Mouse (Mus musculus) CD4-positive helper T cell, adult 2 months (primary cell): ENCODE results near the gene Bcl2l14.
A peak's percentile ranks its signal among the peaks of the same experiment; 100 is the strongest.

Source experiments
- DNase-seq: peaks from one replicate; pipeline ENCODE4 v3.0.0-alpha.2; 2012; ENCODE audit warnings: low read depth, missing footprints, low spot score

The Bcl2l14 gene

DNA sequence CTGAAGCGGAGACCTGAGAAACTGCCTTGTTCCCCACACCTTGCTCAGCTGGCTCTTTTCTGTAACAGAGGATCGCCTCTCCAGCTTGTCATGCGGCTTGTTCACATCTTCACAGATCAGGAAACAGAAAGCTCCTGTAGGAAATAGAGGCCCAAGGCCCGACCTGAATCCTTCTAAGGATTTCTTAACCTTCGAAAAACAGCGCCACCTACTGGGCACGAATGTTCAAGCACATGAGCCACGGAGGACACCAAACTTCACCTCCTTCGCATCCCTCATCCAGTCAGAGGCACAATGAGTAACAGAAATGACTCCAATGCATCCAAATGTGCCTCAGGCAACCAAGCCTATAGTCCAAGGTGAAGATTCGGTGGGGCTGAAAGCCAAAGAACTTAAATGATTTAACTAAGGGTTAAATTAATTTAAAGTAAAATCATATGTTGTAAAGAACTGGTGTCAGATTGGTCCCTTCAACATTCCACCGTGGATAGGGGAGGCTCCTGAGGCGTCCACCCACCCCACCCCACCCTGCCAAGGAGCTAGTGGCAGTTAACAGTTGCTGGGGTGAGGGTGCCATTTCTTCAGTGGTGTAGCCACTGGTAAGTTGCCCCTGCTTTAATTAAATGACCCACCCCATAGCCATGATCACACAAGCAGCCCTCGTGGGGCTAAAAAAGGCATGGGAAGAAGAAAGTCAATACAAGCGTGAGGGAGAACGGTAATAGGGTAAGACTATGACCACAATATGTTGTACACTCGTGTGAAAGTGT, 7.0 kb downstream of the Bcl2l14 start:
- DNase-seq: peak; percentile 69

DNA sequence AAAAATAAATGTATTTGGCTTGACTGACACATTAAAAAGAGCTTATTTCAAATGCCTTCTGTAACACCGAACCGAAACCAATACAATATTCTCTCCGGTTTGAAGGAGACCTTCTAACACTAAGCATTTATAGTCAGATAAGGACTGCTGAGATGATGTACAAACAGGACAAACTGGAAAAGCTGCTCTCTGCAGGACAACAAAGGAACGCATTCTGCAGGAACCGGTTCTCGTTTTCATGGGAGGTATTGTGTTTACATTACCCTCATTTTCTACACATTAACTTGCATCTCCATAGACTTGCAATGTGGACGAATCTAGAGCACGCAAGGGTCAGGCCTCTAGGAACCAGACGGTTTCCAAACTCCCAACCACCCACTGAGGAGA, 7.6 kb downstream of the Bcl2l14 start:
- no peak for DNase-seq

DNA sequence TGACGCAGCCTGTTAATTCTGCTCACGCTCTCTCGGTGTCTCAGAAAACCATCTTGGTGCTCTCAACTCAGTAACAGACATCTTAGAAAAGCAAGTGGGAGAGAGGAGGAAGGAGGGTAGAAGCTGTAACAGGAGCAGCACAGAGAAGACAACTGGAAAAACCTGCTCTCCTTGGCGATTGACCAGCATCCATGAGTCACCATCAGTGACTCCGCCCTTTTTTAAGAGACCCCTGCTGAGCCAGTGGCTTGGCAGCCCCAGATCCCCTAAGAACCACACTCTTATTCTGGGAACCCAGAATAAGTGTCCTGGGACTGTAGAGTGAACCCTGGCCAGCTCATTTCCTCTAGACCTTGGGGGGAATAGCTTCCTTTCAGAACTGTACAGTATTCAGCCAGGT, 11.1 kb downstream of the Bcl2l14 start:
- DNase-seq: no peak

DNA sequence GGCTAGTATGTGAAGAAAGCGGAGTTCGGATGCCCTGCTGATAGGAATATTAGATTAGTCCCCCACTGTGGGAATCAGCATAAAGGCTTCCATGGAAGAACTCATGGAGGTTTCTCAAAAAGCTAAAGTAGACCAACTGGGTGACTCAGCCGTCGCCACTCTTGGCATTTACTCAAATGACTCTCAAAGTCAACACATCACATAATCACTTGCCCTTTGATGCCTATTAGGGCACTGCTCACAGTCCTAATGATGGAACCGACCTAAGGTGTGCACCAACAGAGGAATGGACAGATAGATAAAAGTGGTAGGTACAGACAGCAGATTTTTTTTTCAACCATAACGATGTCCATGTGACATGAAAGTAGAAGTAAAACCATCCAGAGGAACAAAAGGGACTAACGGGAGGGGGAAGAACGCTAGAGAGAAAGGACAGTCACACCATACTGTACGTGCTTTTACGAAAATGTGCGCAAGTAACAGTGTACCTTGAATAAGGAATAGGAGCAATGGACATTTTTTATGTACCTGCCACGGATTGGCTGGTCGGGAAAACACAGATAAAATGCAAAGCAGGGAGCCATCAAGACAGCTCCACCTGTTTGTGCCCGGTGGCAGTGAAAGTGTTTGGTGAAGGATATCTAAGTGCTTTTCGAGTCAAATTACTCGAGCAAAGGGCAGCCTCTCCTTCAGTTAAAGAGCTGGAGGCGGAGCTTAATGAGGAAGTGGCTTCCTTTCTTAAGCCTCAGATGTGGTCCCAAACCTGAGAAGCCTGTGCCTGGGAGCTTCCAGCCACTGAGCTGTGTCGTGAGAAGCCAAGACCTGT, 17.8 kb downstream of the Bcl2l14 start:
- peak; percentile 81 for DNase-seq

DNA sequence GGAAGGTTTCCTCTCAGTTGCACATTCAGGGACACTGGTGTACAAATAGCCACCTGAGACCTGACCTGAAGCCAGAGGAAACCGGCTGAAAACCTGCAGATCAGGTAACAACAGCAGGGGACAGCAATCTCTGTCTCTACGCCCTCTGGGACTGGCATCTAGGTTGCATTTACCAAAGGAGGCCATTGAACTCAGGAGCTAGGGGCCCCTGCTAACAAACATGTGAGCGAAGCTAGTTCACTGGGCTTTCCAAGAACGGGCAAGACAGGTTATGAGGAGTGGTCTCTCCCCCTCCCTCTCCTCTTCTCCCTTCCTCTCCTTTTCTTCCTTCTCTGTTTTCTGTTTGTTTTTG, 18.4 kb downstream of the Bcl2l14 start:
- no peak for DNase-seq

DNA sequence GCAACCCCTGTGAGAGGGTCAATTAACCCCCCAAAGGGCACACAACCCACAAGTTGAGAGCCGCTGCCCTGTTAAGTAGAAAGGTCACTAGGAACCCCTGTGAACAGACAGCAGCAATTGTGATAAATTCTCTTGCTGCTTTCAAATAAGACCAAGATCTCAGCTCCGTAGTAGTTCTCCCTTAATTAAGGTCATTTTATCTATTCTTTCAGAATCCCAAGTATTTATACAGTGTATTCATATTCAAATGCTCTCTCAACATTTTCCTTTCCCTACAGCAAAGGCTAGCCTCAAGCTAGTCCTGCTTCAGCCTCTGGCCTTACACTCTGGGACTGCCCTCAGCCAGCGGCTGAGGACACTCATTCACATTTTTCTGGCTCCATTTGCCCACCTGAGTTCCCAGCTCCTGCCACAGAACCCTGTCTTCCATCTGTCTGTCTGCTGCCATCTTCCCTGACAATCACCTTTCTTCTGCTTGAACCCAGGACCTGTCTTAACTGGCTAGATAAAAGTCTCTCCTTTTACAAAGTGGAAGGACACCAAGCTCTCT, 20.5 kb downstream of the Bcl2l14 start:
- no peak for DNase-seq

DNA sequence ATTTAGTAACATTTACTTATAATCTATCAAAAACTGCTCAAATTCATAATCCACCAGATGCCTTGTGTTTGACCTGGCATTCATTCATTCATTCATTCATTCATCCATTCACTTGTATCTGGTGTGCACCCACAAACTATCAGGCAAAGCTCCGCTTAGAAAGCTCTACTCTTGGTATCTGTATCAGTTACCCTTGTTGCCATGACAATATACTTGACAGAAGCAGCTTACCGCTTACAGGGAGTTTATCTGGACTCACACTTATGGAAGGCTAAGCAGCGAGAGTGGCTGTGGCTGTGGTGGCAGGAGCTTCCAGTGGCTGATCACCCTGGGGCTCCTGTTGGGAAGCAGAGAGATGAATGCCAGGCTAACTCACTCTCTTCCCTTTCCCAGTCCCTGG, 21.8 kb downstream of the Bcl2l14 start:
- no peak for DNase-seq

DNA sequence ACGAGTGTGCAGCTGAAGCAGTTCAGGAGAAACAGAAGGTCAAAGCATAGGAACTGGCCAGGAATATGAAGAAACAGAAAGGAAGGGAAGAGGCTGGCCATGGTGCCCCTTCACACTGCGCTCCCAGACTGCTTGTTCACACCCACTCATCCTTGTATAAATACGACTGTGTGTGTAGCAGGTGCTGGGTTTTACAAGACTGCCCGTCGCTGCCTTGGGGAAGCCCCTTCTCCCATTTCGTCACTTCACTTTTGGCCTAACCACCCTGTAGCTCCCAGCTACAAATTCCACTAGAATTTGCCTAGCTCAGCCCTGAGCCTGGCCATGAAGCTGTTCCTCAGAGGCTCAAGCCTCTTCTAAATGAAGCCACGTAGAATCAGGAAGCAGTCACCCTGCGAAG, 24.3 kb downstream of the Bcl2l14 start:
- no peak for DNase-seq

DNA sequence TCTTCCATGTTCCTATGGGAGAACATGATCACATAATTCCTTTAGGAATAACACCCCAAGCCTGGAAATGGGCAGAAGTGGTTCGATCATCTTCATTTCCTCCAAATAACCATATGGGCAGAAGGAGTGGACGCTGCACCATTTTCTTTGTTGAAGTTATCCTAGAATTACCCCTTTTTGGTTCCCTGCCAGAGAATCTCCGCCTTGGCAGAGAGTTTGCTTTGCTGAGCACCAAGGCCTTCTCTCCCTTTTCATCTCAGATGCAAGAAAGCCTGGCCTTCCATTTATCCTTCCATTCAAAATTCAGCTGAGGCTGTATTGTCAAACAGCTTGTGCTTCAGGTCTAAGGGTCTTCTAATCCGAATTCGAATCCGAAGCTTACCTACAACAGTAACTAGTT, 25.8 kb downstream of the Bcl2l14 start:
- no peak for DNase-seq

DNA sequence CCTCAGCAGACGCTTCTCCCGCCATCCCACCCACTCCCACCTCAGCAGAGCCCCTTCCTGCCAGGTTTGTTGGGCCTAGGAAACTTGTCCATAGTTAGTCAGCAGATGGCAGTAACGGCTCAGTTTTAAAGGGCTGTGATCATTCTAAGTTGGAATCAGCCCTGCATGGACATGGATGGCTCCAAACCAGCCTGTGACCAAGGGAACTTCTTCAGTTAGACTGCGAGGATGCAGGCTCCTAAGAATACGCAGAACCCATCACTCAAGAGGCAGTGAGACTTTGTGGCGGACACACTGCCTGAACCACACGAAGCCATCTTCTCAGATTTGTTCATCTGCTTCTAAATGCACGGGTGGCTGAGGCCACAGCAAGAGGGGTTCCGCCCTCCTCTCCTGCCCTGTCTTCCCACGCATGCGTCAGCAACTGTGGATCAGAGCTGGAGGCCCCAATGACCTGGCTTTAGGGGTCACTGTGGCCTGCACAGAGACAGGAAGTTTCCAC, 29.1 kb downstream of the Bcl2l14 start:
- peak; percentile 37 for DNase-seq

DNA sequence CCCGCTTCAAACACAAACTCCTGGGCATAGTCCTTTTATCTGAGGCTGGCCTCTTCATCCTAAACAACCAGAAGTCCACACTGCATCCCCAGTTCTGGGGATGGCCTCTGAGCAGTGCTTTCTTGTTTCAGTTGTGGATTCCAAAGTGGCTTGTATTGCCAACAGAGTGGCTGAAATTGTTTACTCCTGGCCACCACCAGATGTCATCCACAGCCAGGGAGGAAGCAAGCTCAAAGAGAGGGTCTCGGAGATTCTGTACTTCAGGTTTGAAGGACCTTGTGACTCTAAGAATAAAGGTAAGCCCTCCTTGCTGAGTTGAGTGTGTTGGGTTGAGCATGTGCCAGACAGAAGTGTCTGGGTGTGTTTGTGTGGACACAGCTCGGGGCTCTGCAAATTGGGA, 31.0 kb downstream of the Bcl2l14 start:
- no peak for DNase-seq

DNA sequence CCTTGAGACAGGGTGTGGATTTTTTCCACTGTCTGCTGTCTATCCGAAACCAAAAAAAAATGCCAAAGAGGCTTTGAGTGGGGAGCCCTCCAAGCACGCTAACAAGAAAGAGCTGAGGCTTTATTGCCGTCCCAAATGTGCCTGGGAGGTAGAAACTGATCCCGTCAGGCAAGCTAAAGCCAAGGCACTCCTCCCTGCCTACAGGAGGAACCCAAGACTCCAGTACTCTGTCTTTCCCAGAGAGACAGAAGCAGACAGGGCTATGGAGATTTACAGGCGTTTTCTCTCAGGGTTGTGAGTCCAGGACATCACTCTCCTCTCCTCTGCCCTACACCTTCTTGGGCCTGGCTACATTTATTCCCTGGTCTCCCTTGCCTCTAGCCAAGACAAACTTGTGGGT, 32.3 kb downstream of the Bcl2l14 start:
- DNase-seq: no peak

DNA sequence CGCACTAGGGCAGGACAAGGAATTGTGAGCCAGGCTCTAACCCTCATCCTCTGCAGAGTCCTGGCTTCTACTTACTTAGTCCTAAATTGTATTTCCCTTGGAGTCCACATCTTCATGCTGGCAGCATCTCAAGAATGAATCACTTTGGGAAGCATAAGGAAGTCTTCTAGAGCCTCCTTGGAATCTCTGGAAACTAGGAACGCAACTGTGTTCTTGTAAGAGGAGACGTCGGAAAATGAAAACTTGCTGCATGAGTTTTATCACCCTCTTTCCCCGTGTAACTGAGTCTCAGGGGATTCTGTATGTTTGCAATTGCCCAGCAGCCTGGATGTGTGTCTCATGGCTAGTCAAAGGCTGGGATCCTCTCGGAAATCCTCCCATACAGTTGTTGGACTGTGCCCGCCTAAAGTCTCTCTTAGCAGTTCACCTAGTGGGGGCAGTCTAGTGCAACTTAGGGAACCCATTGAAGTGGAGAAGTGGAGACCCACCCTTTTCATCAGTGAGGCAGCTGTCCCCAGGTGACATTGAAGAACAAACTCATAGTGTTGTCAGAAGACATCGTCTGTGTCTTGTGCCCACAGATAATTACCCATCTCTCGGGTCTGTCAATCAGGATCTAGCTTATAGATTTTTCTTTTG, 34.2 kb downstream of the Bcl2l14 start:
- DNase-seq: no peak

DNA sequence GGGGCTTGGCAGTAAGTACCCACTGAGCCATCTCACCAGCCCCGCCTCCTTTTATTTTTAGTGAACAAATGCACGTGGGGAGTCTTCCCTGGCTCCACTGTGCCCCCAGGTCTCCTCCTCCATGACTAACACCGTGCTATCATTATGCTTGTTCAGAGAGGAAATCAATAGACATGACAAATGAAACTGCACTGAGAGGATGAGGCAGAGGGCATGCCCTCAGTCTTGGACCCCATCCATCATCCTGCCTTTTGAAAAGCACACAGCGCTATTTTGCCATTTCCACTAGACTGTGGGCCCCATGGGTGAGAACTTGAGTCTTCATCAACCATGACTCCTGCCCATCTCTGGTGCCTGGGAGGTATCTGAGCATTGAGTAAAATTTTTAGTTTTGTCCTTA, 35.5 kb downstream of the Bcl2l14 start:
- no peak for DNase-seq

DNA sequence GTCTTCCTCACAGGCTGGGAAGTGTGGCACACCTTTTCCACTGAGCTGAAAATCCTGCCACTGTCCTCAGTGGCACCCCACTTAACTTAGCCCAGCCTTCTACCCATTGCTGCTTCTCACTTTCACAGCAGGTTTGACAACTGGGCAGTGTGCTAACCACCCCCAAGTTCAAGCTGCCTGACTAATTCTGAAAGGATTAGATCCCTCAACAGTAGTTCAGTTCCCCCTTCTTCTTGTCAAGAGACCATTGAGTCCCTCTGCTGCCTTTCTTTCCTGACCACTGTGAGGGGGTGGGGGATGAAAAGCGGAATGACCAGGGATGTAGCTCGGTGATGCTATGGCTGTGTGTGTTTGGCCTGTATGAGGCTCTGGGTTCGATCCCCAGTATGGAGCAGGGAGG, 37.2 kb downstream of the Bcl2l14 start:
- DNase-seq: no peak

DNA sequence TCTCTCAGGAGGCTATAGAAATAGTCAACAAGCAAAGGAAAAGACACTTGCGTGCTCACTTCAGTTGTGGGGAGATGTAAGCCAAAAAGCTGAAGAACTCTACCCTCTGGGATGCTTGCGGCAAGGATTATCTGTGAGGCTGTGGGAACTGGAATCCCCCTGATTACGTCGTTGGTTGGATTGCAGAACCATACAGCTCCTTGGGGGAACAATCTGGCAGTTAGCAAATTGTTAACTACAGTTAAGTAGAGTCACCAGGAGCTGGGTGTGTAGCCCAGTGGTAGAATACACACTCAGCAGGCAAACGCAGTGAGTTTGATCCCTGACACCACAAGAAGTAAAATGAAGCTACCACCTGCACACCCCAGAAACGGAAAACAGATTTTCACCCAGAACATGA, 37.9 kb downstream of the Bcl2l14 start:
- DNase-seq: no peak

DNA sequence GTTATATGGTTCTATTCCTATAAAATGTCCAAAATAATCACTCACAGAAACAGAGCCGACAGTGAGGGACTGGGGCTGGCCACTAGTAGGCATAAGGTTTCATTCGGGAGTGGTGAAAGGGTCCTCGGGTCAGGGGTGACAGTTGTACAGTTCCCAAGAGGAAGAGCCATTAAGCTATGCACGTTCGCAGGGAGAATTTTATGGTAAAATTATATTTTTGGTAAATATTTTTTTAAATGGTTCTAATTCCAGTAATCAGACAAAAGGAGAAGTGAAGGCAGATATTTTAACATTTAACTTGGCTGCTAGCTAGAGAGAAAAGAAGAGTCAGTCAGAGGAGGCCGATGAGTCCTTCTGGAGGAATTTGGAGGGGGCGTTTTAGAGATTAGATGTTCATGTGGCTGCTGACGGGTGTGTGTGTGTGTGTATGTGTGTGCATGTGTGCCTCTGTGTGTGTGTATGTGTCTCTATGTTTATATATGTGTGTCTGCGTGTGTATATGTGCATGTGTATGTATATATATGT, 38.8 kb downstream of the Bcl2l14 start:
- DNase-seq: no peak

DNA sequence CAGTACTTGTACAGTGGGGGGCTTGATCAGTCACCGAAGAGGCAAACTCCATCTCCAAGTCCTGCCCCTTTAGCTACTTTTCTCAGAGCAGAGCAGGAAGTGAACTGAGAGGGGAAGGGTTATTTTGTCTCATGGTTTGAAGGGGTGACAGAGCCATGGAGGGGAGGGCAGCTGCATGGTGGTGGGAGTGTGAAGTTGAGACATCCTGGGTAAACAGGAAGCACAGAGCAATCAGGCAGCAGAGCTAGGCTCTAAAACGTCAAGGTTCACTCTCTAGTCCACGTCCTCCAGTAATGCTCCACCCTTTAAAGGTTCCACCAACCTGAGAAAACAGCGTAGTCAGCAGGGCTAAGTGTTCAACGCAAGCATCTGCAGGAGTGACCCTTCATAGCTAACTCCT, 40.8 kb downstream of the Bcl2l14 start:
- peak; percentile 13 for DNase-seq

DNA sequence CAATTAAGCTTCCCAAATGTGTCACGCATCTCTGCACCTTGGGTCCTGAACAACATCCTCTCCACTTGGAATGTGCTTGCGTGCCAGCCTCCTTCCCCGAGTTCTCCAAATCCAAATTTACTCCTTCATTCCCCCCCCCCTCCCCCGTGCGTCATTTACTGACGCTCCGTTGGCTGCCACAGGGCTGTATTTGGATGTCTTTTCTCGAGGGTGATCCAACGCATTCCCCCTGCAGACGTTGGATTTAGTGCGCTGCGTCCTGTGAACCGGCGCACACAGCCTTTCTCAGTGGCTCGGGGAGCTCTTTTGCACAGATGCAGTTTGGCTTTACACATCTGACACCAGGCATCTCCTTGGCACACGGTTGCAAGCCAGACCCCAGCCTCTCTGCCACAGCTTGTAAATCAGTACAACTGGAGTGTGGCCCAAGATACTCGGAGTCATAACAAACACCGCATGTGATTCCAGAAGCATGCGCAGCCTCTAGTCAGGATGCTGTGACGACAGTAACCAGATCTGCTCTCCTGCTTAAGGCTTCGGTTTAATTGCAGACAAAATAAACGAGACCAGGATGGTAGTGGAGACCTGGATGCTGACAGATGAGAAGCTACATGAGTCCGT, 43.4 kb downstream of the Bcl2l14 start:
- no peak for DNase-seq

DNA sequence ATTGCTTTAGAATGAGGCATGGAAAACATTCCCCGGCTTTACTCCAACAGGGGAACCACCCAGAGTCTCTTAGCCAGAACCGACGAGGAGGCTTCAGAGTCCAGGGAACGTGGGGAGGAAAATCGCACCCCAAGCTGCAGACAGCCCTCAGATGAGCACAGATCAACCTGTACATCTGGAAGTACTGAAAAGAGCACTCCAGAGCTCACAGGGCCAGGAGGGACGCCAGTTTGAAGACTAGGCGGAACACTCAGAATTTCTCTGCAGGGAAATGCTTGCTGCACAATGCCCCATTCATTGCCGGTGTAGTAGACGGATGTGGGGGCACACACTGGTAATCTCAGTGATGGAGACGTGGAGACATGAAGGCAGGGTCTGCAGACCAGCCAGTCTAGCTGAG, 43.9 kb downstream of the Bcl2l14 start:
- no peak for DNase-seq

DNA sequence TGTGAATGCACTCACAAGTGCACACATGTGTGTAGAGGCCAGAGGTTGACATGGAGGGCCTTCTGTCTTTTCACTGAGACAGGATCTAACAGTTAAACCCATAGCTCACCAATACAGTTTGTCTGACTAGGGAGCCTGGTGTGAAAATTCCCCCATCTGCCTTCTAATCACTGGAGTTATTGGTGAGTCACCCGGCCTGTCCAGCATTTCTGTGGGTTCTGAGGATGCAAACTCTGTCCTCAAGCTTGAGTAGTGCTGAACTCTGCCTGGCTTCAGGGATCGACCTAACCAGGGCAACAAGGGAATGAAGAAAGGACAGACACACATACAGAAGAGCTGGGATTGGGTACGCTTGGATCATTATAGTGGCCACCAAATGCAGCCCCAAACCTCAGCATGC, 45.6 kb downstream of the Bcl2l14 start:
- DNase-seq: no peak

DNA sequence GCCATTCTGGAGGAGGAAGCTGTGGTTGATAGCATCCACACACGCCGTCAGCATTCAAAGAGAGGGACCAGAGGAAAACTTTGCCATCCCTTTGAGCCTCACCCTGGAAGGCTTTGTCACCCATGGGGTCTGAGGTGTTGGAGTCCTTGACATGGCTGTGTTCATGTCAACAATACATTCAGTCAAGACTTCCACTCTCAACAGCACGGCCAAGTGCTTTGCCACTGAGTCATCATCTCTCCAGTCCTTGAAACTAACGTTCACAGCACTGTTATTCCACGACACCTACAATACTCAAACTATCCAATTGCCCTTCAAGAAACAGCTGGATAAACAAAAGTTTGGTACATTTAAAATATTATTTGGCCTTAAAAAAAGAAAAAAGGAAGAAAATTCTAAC, 46.1 kb downstream of the Bcl2l14 start:
- DNase-seq: no peak
